Mouse (Mus musculus) midbrain, embryonic 10.5 days (tissue): ENCODE measurements around the gene Hoxb6. TPM values are rescaled to one million over a fixed set of nuclear protein-coding genes. Genes with fewer than 3 reads are reported as not detected.
A peak's percentile ranks its signal among the peaks of the same experiment; 100 is the strongest.

Experiments used
- DNase-seq: peaks from one replicate; pipeline ENCODE4 v3.0.0-alpha.2; 2017; ENCODE audit warnings: low spot score
- H3K27ac ChIP-seq: fragments of 300-500 bp; sonication (generic); replicated peaks from 2 replicates; pipeline ENCODE4 v1.5.1; 2016; ENCODE audit warnings: mild to moderate bottlenecking
- H3K27me3 ChIP-seq: fragments of 300-500 bp; sonication (generic); 2 replicates; pipeline ENCODE4 v1.6.1; 2016; ENCODE audit warnings: low read depth, mild to moderate bottlenecking; ENCODE audit not compliant: poor library complexity, severe bottlenecking
- H3K36me3 ChIP-seq: fragments of 300-500 bp; sonication (generic); 2 replicates; pipeline ENCODE4 v1.6.1; 2016; ENCODE audit warnings: mild to moderate bottlenecking, moderate library complexity
- H3K4me1 ChIP-seq: fragments of 300-500 bp; sonication (generic); 2 replicates; pipeline ENCODE4 v1.6.1; 2016
- H3K4me3 ChIP-seq: fragments of 300-500 bp; sonication (generic); 2 replicates; pipeline ENCODE4 v1.5.1; 2016; ENCODE audit warnings: mild to moderate bottlenecking, moderate library complexity
- H3K9me3 ChIP-seq: fragments of 300-500 bp; sonication (generic); replicated peaks from 2 replicates; pipeline ENCODE4 v1.6.1; 2016; ENCODE audit warnings: mild to moderate bottlenecking
- WGBS: fragments of 180-500 bp; shearing (Covaris S2); methylation state at CpG from one replicate; pipeline ENCODE4 v1.1.7; 2016; 5-methylcytosine and 5-hydroxymethylcytosine counted together
- polyA plus RNA-seq: library from polyadenylated mRNA; unstranded; fragments of >200 nt; fragmentation: Nextera tagmentation; extraction: Ambion mirVana; gene quantifications from 2 replicates; pipeline ENCODE4 v1.2.1, GENCODE M21; 2016

The Hoxb6 gene
- polyA plus RNA-seq, 1 experiment from 2014 or later: not detected

DNA sequence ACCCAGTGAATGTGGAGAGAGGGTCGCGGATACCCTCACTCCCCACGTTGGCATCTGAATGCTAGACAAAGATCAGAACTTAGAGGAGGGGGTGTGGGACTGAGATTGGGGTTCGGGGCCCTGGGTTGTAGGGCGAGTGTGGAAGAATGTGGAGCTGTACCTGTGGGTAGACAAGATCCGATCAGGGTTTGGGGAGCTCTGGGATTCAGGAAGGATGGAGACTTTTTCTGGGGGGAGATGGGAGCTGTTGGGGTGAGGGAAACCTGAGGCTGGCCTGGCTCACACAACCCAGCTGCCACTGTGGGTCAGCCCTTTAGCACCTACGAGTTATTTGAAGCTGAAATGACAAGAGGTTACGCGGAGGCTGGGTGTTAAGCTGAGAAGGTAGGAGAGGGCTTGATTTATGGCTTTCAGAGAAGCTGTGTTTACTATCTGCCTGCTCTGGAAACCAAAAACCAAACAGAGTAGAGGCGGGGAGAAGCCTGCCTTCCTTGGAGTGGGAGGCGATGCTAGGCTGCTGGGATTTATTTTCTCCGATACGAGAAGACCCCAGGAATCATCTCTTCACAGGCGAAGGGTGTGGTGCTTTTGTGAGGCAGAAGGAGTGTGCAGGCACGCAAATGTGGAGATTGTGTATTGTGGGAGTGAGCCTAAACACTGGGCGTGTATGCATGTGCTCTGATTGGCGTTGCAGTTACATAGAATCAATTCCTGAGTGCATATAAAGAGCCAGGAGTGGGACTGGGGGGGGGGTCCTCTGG lies 41.1 kb downstream of the Hoxb6 start:
- Histone ChIP-seq H3K27me3 (peaks cover 100% of the 10 kb centered on the region), H3K4me1 (peaks cover 4% of the 10 kb centered on the region; the same call in 1 of the 2 replicates), H3K4me3 (no peak overlapping the region), H3K9me3 (no peaks in the 10 kb centered on the region), H3K27ac (no peak overlapping the region), H3K36me3 (no peaks in the 10 kb centered on the region)
- 1% methylated on average over 17 of the region's 17 CpGs for WGBS
- no peak for DNase-seq

DNA sequence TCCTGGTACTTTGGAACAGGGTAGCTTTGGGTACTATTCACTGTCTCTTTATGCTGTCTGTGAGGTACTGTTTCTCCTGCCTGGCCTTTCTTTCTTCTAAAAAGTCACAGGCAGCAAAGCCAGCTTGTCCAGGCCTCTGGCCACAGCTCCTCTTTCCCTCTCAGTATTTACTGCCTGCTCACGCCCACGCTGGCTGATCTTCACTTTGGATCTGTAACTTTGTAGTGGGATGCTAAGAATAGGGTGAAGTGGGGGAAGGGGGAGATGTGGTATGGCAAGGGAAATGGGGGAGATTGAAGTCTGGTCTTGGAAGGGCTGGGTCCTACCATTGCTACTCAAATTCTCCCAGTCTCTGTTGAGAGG lies 41.7 kb downstream of the Hoxb6 start:
- Histone ChIP-seq H3K4me1 (peaks cover 4% of the 10 kb centered on the region; the same call in 1 of the 2 replicates), H3K27me3 (peaks cover 100% of the 10 kb centered on the region), H3K36me3 (no peaks in the 10 kb centered on the region), H3K4me3 (no peak overlapping the region), H3K9me3 (no peaks in the 10 kb centered on the region), H3K27ac (no peak overlapping the region)
- WGBS: 2% methylated on average over 2 of the region's 2 CpGs
- no peak for DNase-seq

DNA sequence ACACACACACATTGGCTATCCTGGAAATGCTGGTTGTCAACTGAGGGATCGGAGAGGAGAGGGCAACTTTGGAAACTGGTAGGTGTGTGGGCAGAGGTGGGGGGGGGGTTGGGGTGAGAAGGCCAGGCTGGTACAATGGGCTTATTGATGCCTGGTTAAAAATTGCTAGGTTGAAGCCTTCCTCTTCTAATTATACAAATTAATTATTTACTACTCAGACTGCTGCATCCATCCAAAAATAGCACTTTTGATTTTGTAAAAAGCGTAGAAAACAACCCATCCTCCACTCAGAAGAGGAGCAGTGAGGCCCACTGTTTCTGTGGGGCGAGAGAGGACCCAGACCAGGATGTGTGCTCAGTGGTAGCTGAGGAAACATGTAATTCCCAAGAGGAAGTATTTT lies 42.7 kb downstream of the Hoxb6 start:
- Histone ChIP-seq H3K27ac (no peak overlapping the region), H3K27me3 (peaks cover 100% of the 10 kb centered on the region), H3K4me3 (no peak overlapping the region), H3K4me1 (peaks cover 4% of the 10 kb centered on the region; the same call in 1 of the 2 replicates), H3K36me3 (no peaks in the 10 kb centered on the region), H3K9me3 (no peaks in the 10 kb centered on the region)
- WGBS: 37% methylated on average over 3 of the region's 3 CpGs
- DNase-seq: no peak

DNA sequence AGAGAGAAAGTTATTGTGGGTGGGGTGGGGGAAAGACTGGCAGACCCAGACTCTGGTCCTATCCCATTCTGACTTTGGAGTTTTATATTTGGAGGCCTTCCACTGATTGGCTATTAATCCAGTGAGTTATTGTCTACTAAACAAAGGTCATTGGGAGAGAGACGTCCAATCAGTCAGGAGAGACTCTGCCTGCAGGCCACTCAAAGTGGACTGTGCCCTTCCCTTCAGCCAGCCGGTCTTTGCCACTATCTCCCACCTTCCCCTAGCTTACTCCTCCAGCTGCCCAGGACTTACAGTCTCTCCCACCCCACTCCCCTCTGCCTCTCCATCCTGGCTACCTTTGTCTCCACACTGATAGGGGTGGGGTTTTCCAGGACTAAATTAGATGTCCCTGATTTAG lies 44.3 kb downstream of the Hoxb6 start:
- 7% methylated on average over 2 of the region's 2 CpGs for WGBS
- H3K4me3 ChIP-seq: no peak overlapping the region

DNA sequence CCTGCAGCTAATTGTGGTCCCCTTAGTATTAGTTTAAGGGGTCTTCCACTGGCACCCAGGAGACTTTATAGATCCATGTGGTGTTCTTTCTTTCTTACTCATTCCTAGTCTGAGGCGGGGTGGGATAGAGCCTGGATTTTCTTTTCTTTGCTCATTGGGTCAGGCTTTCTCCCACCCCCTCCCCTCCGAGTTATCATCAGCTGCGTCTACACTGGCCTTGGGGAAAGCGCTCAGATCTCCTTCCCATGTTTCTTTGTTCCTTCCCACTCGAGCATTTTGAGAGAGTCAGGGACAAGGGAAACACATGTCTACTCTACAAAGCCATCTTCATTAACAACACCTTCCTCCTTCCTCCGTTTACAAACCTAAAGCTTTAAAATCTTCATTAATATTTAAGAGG lies 44.8 kb downstream of the Hoxb6 start:
- under 1% methylated on average over 6 of the region's 6 CpGs for WGBS
- H3K27me3 ChIP-seq: peaks cover 100% of the 10 kb centered on the region
- DNase-seq: no peak
- no peaks in the 10 kb centered on the region for H3K36me3 ChIP-seq
- peaks cover 12% of the 10 kb centered on the region; the same call in 1 of the 2 replicates for H3K4me1 ChIP-seq
- H3K9me3 ChIP-seq: no peaks in the 10 kb centered on the region
- no peak overlapping the region for H3K4me3 ChIP-seq
- no peak overlapping the region for H3K27ac ChIP-seq

More for the DNA sequence above, 44.3 kb downstream of the Hoxb6 start:
- H3K27me3 ChIP-seq: peaks cover 100% of the 10 kb centered on the region
- no peaks in the 10 kb centered on the region for H3K9me3 ChIP-seq
- no peak overlapping the region for H3K27ac ChIP-seq
- no peaks in the 10 kb centered on the region for H3K36me3 ChIP-seq
- peaks cover 8% of the 10 kb centered on the region; the same call in 1 of the 2 replicates for H3K4me1 ChIP-seq
- DNase-seq: no peak

DNA sequence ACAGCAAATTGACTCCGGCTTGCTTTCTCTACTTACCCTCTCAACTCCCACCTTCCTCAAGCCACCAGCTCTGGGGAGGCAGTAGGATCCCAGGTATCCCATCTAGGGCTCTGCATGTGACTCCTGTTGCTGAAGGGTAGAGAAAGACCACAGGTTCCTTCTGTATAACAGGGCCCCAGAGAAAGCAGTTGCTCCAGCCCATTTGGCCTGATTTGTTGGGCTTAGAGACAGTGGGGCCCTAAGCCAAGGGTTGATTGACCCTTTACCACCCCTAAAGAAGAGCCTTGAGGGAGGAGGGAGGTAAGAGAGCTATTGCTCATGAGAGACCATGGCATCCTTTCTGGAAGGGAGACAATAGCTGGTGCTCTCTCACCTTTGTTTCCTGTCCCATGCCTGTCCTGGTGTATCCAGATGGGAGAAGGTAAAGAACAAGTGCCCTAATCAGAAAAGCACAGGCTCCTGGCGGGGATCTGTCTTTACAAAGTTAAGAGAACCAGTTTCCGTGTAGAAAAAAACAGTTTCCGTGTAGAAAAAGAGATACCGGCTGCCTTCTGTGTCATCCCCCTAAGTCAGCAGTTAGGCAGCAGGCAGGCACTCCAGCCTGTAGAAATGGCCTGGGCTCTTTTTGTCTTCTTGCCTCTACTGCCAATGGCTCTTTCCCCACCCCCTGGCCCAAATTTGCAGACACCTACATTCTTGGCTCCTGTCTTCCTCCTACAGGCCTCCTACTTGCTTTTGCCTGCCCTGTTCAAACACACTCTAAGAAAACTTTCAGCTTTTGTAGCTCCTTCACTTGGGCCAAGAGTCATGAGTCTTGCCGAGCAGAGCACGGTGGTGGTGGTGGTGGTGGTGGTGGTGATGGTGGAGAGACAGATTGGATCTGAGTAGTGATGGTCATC lies 46.9 kb downstream of the Hoxb6 start:
- H3K27ac ChIP-seq: no peak overlapping the region
- WGBS: 8% methylated on average over 7 of the region's 7 CpGs
- H3K4me1 ChIP-seq: peaks cover 10% of the 10 kb centered on the region
- no peak for DNase-seq
- no peaks in the 10 kb centered on the region for H3K36me3 ChIP-seq
- no peak overlapping the region for H3K4me3 ChIP-seq
- no peaks in the 10 kb centered on the region for H3K9me3 ChIP-seq
- peaks cover 100% of the 10 kb centered on the region for H3K27me3 ChIP-seq

DNA sequence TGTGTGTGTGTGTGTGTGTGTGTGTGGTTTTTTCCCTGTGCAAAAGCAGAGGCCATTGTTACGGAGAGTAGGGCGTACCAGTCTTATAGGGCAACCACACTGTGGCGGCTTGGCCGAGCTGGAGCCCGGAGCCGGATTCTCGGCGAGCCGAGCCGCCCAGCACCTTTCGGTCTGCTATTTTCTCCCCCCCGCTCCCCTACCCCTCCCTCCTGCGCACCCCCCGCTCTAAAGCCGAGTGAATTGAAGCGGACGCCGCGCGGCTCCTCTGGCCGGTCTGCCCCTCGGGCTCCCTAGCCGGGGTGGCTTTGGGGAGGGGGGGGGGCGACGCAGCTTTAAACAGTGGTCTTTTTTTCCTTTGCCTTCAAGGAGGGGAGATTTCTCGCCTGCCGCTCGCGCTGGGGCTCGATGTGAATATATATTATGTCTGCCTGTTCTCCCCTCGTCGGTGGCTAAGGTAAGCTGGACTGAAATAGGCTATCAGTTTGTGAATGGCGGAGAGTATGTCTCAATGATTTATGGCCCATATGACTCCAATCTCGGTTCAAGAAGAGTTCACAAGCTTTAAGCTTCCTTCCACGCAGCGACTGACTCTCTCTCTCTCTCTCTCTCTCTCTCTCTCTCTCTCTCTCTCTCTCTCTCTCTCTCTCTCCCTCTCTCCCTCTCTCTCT lies 48.6 kb downstream of the Hoxb6 start:
- H3K4me3 ChIP-seq: no peak overlapping the region
- H3K9me3 ChIP-seq: no peaks in the 10 kb centered on the region
- peaks cover 100% of the 10 kb centered on the region for H3K27me3 ChIP-seq
- peaks cover 17% of the 10 kb centered on the region for H3K4me1 ChIP-seq
- no peak for DNase-seq
- H3K36me3 ChIP-seq: no peaks in the 10 kb centered on the region
- under 1% methylated on average over 36 of the region's 36 CpGs for WGBS
- H3K27ac ChIP-seq: no peak overlapping the region

DNA sequence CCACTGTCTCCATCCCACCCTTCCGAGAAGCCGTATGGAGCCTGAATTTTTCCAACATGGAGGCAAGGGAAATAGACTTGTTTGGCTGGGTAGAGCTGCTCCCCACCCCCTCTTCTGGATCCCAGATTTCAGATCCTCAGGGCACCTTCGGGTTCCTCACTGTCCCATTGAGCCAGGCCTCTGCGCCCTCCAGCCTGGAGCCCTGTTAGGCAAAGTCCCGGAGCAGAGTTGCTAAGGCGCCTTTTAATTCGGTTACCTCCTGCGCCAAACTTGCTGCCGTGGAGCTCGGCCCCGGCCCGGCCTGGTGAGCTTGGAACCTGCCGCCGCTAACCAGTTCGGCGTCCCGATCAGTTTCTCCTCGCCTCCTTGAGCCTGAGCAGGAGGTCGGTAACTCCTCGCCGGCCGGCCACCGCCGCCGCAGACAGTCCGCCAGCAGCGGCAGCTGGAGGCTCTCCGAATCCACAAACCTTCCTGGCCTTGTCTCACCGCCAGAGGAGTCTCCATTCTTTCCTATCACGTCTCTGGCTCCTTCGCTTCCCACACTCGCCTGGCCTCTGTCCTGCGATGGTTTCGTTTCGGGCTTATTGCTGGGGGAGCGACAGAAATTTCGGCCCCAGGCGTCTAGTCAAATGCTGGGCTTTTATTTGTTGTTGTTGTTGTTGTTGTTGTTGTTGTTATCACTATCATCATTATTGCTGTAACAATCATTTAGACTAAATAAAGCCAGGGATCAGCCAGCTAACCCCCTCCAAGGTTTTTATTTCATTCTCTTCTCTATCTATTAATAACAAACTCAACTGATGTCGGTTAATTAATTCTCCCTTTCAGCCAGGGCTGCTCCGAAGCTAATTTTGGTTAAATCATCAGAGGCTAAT lies 49.7 kb downstream of the Hoxb6 start:
- Histone ChIP-seq H3K4me3 (no peak overlapping the region), H3K27me3 (peaks cover 100% of the 10 kb centered on the region), H3K27ac (no peak overlapping the region), H3K36me3 (no peaks in the 10 kb centered on the region), H3K4me1 (peaks cover 19% of the 10 kb centered on the region), H3K9me3 (no peaks in the 10 kb centered on the region)
- DNase-seq: peak; percentile 67
- WGBS: under 1% methylated on average over 40 of the region's 40 CpGs

DNA sequence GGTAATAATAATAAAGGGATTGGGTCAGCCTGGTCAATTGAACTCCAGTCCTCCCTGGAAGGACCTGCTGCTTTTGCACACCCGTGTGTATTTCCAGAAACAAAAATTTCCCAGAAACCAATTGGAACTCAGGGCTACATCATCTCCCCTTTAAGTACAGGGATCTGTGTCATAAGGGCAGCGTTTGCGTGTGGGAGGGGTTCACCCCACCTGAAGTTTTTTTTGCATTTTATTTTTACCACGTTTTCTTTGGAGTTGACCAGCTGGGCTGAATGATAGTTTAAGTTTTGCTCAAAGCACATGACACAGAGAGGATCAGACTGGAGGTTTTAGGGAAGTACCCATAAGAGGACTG lies 50.3 kb downstream of the Hoxb6 start:
- Histone ChIP-seq H3K36me3 (no peaks in the 10 kb centered on the region), H3K27ac (no peak overlapping the region), H3K4me3 (no peak overlapping the region), H3K9me3 (no peaks in the 10 kb centered on the region), H3K4me1 (peaks cover 19% of the 10 kb centered on the region), H3K27me3 (peaks cover 100% of the 10 kb centered on the region)
- 2% methylated on average over 4 of the region's 4 CpGs for WGBS
- no peak for DNase-seq

DNA sequence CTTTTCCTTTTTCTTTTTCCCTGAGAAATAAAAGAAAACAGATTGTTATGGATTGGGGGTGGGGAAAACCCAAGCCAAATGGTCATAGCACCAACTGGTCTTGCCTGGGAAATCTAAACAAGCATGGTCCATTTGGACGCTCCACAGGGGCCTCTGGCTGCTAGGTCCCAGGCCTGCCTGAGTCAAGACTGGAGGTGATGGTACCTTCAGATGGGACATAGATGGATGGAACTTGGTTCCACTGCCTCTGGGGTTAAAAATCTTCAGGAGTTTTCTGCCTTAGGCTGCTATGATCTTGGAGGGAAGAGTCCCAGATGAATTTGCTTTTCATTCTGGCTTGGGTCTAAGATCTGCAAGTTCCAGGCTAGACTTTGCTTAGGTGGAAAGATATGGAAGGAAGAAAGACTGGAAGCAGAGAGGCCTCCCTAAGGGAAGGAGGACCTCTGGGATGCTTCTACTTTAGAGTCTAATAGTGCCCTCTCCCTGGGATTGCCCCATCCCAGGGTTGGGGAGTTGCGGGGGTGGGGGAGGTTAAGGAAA lies 51.0 kb downstream of the Hoxb6 start:
- no peak for DNase-seq
- WGBS: 7% methylated on average over 2 of the region's 2 CpGs

DNA sequence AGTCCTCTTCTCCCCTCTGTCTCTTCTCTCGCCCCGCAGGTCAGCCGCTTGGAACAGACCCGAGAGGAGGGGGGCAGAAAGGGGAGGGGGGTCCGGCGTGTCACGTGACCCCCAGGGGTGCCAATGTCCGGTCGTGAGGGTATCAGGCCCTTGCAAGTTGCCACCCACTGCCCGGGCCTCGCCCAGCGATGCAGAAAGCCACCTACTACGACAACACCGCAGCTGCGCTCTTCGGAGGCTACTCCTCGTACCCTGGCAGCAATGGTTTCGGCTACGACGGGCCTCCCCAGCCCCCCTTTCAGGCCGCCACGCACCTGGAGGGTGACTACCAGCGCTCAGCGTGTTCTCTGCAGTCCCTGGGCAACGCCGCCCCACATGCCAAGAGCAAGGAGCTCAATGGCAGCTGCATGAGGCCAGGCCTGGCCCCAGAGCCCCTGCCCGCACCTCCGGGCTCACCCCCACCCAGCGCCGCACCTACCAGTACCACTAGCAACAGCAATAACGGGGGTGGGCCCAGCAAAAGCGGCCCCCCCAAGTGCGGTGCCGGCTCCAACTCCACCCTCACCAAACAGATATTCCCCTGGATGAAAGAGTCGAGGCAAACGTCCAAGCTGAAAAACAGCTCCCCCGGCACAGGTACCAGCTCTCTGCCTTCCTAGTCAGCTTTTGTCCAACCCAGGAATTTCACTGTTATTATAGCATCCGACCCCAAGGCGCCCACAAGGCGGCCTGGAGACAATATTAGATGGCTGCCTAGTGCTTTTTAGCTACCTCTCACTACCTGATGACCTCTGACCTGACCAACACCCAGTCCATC lies 52.0 kb downstream of the Hoxb6 start:
- peaks cover 19% of the 10 kb centered on the region for H3K4me1 ChIP-seq
- 1% methylated on average over 40 of the region's 40 CpGs for WGBS
- DNase-seq: no peak
- H3K27me3 ChIP-seq: peaks cover 100% of the 10 kb centered on the region
- no peaks in the 10 kb centered on the region for H3K36me3 ChIP-seq
- no peaks in the 10 kb centered on the region for H3K9me3 ChIP-seq
- no peak overlapping the region for H3K4me3 ChIP-seq
- no peak overlapping the region for H3K27ac ChIP-seq

More for the DNA sequence above, 51.0 kb downstream of the Hoxb6 start:
- Histone ChIP-seq H3K27ac (no peak overlapping the region), H3K27me3 (peaks cover 100% of the 10 kb centered on the region), H3K4me1 (peaks cover 19% of the 10 kb centered on the region), H3K4me3 (no peak overlapping the region), H3K9me3 (no peaks in the 10 kb centered on the region), H3K36me3 (no peaks in the 10 kb centered on the region)
